Mouse (Mus musculus): ENCODE measurements around the gene Fam71f2.

- no peak for TF ChIP-seq CTCF (IDR thresholded peaks at IDR 0.05 in 2 of 3, conservative IDR thresholded peaks at IDR 0.05 in 1 of 3; ENCODE audit: control insufficient read depth in 1 of 3, insufficient read depth in 1 of 3, low read depth in 2 of 3, low read length in 3 of 3, poor library complexity in 1 of 3, severe bottlenecking in 1 of 3)
- no peak for TF ChIP-seq GABPA (IDR thresholded peaks at IDR 0.05; ENCODE audit: low read depth, low read length)
Measured at GRCm38 (mm10) chr6:29246183-29246582, 33.2 kb upstream of the Fam71f2 start.
